ENCODE assay signal across 8 mouse cellular contexts in genomic region chr5:100498436-100499180, GRCm38 (mm10). TPM values are rescaled to one million over a fixed set of nuclear protein-coding genes. Genes with fewer than 3 reads are reported as not detected.
DNase-seq lines count a peak whose midpoint lies in the region; ATAC-seq and TF ChIP-seq lines count a peak whose summit lies in the region.

No protein-coding gene starts in this region.

- H3K4me1 ChIP-seq in hindbrain, embryonic 15.5 days (replicated peaks) = peaks cover 27% of the 10 kb centered on the region

- H3K36me3 ChIP-seq in hindbrain, embryonic 15.5 days = no peaks in the 10 kb centered on the region
- H3K36me3 ChIP-seq in macrophage (ENCODE audit: inconsistent target) = no peaks in the 10 kb centered on the region

- peak; percentile 62 for ATAC-seq in hindbrain, embryonic 15.5 days (ENCODE audit: low FRiP score, low read depth)

- H3K4me3 ChIP-seq in hindbrain, embryonic 15.5 days = peak overlapping the region; percentile 80
- peak overlapping the region; percentile 83 for H3K4me3 ChIP-seq in left cerebral cortex, adult 2 months
- H3K4me3 ChIP-seq in macrophage (ENCODE audit: inconsistent target) = peak overlapping the region; percentile 91

- peaks cover 62% of the 10 kb centered on the region for H3K79me2 ChIP-seq in macrophage (ENCODE audit: inconsistent target)

- intact Hi-C loops in left cerebral cortex, adult 2 months (cut with DNase I) = loop anchor here (2.0 kb wide), 1 partner anchor 82 kb away; the partner anchor contains the start of gene Sec31a

- H3K9ac ChIP-seq in hindbrain, embryonic 15.5 days = peak overlapping the region; percentile 62

- no peaks in the 10 kb centered on the region for H3K9me3 ChIP-seq in hindbrain, embryonic 15.5 days

- peak overlapping the region; percentile 47 for H3K27ac ChIP-seq in hindbrain, embryonic 15.5 days (replicated peaks)
- peak overlapping the region; percentile 89 for H3K27ac ChIP-seq in left cerebral cortex, adult 2 months
- peak overlapping the region; percentile 66 for H3K27ac ChIP-seq in macrophage

- no peaks in the 10 kb centered on the region for H3K27me3 ChIP-seq in hindbrain, embryonic 15.5 days

- DNase-seq in WW6 (ENCODE audit: low read depth, low spot score) = peak; percentile 18
- peak; percentile 58 to 69 for DNase-seq in cerebellum, postnatal 36 days
- DNase-seq in gastrocnemius, adult 18-20 months (ENCODE audit: low spot score) = peak; percentile 69
- peak; percentile 67 to 70 for DNase-seq in left cerebral cortex, adult 2 months (ENCODE audit: extremely low spot score in 1 of 2, low spot score in 2 of 2)
- DNase-seq in retina, postnatal 7 days (ENCODE audit: low read depth, low spot score) = peak; percentile 53
- peak; percentile 63 to 74 for DNase-seq in urinary bladder, adult 18-20 months (ENCODE audit: low spot score in 2 of 2)

- TF ChIP-seq CTCF in left cerebral cortex, adult 2 months (IDR thresholded peaks at IDR 0.05) = no peak

- under 1% methylated on average over 46 of the region's 46 CpGs for WGBS in hindbrain, embryonic 15.5 days
- 2% methylated on average over 30 of the region's 46 CpGs for WGBS in macrophage (ENCODE audit: missing documents)

- peak overlapping the region; percentile 93 for H3K4me2 ChIP-seq in hindbrain, embryonic 15.5 days

RNA-seq across cellular contexts. Expression of gene Lin54, which starts 1.8 kb away (rescaled TPM):
- total RNA-seq in gastrocnemius, adult 18-20 months (2021) = 1 to 10 TPM; 4.5 to 6.3 TPM
- polyA plus RNA-seq in hindbrain, embryonic 15.5 days (2015; fragmentation: Nextera tagmentation; extraction: Ambion mirVana) = 7.1 and 7.4 TPM in 2 replicates
- 10 to 100 TPM; 22.0 to 24.2 TPM for total RNA-seq in left cerebral cortex, adult 2 months (2021)
- 10 to 100 TPM; 10.3 to 60.6 (median 22.8) TPM for total RNA-seq in macrophage (2018; cell fraction: chromatin; rRNA removed)
- 10 to 100 TPM in 25 of 26 experiments, 1 to 10 TPM in 1; 9.7 to 14.3 (median 12.2) TPM for total RNA-seq in macrophage (2018; cell fraction: cytosol; rRNA removed)
- total RNA-seq in macrophage (2018; cell fraction: nucleus; rRNA removed) = 10 to 100 TPM; 10.1 to 37.5 (median 20.8) TPM
- polyA plus RNA-seq in macrophage (2018) = 8.7 to 13.7 TPM (median 11.2 TPM) in 3 replicates

RNA-seq across cellular contexts. Expression of gene Cops4, which starts 19.5 kb away (rescaled TPM):
- total RNA-seq in gastrocnemius, adult 18-20 months (2021) = 100 to 1,000 TPM; 110 to 112 TPM
- polyA plus RNA-seq in hindbrain, embryonic 15.5 days (2015; fragmentation: Nextera tagmentation; extraction: Ambion mirVana) = 171 and 175 TPM in 2 replicates
- total RNA-seq in left cerebral cortex, adult 2 months (2021) = 10 to 100 TPM; 75.3 to 84.8 TPM
- 10 to 100 TPM; 15.8 to 70.1 (median 37.5) TPM for total RNA-seq in macrophage (2018; cell fraction: chromatin; rRNA removed)
- 10 to 100 TPM; 27.7 to 50.9 (median 41.2) TPM for total RNA-seq in macrophage (2018; cell fraction: cytosol; rRNA removed)
- total RNA-seq in macrophage (2018; cell fraction: nucleus; rRNA removed) = 10 to 100 TPM in 25 of 26 experiments, 1 to 10 TPM in 1; 9.6 to 45.9 (median 23.5) TPM
- polyA plus RNA-seq in macrophage (2018) = 39.5 to 73.9 TPM (median 51.8 TPM) in 3 replicates

Comparison
In these comparisons a context has a peak if more than half of its experiments do, and no peak if none do; other contexts are left out.
1. Peak in every context shown above with its lines: DNase-seq, ATAC-seq, H3K4me3 ChIP-seq and H3K27ac ChIP-seq.
2. DNase-seq: peak in every context shown above with its lines; median percentile 69 in gastrocnemius, adult 18-20 months; 68 in left cerebral cortex, adult 2 months; 68 in urinary bladder, adult 18-20 months; 64 in cerebellum, postnatal 36 days; 53 in retina, postnatal 7 days; 18 in WW6.